Comparison of ENCODE assay signal across 23 mouse cellular contexts in genomic region chr6:31693047-31693446, GRCm38 (mm10).
DNase-seq lines count a peak whose midpoint lies in the region; ATAC-seq and TF ChIP-seq lines count a peak whose summit lies in the region.
"Had no signal": no experiment of that assay in that cellular context is flagged by ENCODE, and none has a peak within 500 bp of the region (broad histone marks: within the 10 kb centered on the region; RNA-seq: fewer than 3 reads in every experiment).

No protein-coding gene starts in this region.

- no peaks in the 10 kb centered on the region for H3K4me1 ChIP-seq in hindbrain, embryonic 14.5 days (replicated peaks; ENCODE audit: control insufficient read depth, insufficient read depth, low read length)
- H3K4me1 ChIP-seq: embryonic facial prominence, embryonic 10.5 days; liver, embryonic 15.5 days; neural tube, embryonic 13.5 days had no signal

- peak; percentile 62 for TF ChIP-seq CTCF in layer of hippocampus, adult 2 months (conservative IDR thresholded peaks at IDR 0.05)

- DNase-seq in CD4-positive, CD25-positive, alpha-beta regulatory T cell, adult 2 months (ENCODE audit: low read depth, low spot score) = peak; percentile 9
- DNase-seq in layer of hippocampus, adult 2 months (ENCODE audit: low spot score in 2 of 2) = no peak
- no peak for DNase-seq in layer of hippocampus, postnatal 36 days
- peak; percentile 50 for DNase-seq in 416B (ENCODE audit: low read depth)
- DNase-seq in cerebellum, postnatal 14 days = no peak
- DNase-seq in hindbrain, embryonic 14.5 days (ENCODE audit: low spot score) = no peak
- DNase-seq: adrenal gland, adult 2 months; cerebellum, adult 9-11 months; forebrain, postnatal 0 days; gastrocnemius, postnatal 10 days; kidney, adult 11 months; kidney, postnatal 4 days; thymus, adult 2 months had no signal

- H3K36me3 ChIP-seq in hindbrain, embryonic 14.5 days (replicated peaks; ENCODE audit: control insufficient read depth, insufficient read depth) = no peaks in the 10 kb centered on the region
- H3K36me3 ChIP-seq: embryonic facial prominence, embryonic 10.5 days; hindbrain, embryonic 10.5 days; limb, embryonic 10.5 days; liver, embryonic 15.5 days; neural tube, embryonic 13.5 days had no signal

- no peak overlapping the region for H3K9ac ChIP-seq in hindbrain, embryonic 14.5 days
- H3K9ac ChIP-seq: forebrain, postnatal 0 days; liver, embryonic 15.5 days; neural tube, embryonic 13.5 days had no signal

- no peaks in the 10 kb centered on the region for H3K27me3 ChIP-seq in hindbrain, embryonic 14.5 days (ENCODE audit: control insufficient read depth, insufficient read depth, low read length)
- H3K27me3 ChIP-seq: liver, embryonic 15.5 days; neural tube, embryonic 13.5 days had no signal

- H3K4me2 ChIP-seq in hindbrain, embryonic 14.5 days (replicated peaks) = no peak overlapping the region
- H3K4me2 ChIP-seq: heart, embryonic 11.5 days; liver, embryonic 15.5 days; neural tube, embryonic 13.5 days had no signal

- H3K27ac ChIP-seq in layer of hippocampus, adult 2 months = no peak overlapping the region
- no peak overlapping the region for H3K27ac ChIP-seq in hindbrain, embryonic 14.5 days
- H3K27ac ChIP-seq: embryonic facial prominence, embryonic 10.5 days; hindbrain, embryonic 10.5 days; limb, embryonic 10.5 days; liver, embryonic 15.5 days; macrophage; neural tube, embryonic 13.5 days had no signal

- H3K9me3 ChIP-seq in hindbrain, embryonic 14.5 days (ENCODE audit: control insufficient read depth, low read length) = no peaks in the 10 kb centered on the region
- H3K9me3 ChIP-seq: embryonic facial prominence, embryonic 10.5 days; hindbrain, embryonic 10.5 days; limb, embryonic 10.5 days; liver, embryonic 15.5 days; neural tube, embryonic 13.5 days had no signal

- no peak overlapping the region for H3K4me3 ChIP-seq in layer of hippocampus, adult 2 months
- H3K4me3 ChIP-seq in hindbrain, embryonic 14.5 days (replicated peaks; ENCODE audit: low read length) = no peak overlapping the region
- H3K4me3 ChIP-seq: embryonic facial prominence, embryonic 10.5 days; erythroblast, embryonic 14.5 days; hindbrain, embryonic 10.5 days; limb, embryonic 10.5 days; liver, embryonic 15.5 days; neural tube, embryonic 13.5 days had no signal

- no peak for ATAC-seq in CD4-positive, CD25-positive, alpha-beta regulatory T cell, adult 4 months
- ATAC-seq in common myeloid progenitor, adult 5-6 weeks (replicated peaks; ENCODE audit: low read depth, poor library complexity, severe bottlenecking) = peak; percentile 63; the same call in 1 of the 2 replicates
- ATAC-seq in hindbrain, embryonic 14.5 days (ENCODE audit: low FRiP score) = no peak
- ATAC-seq: forebrain, postnatal 0 days had no signal

- 82% methylated on average over 1 of the region's 1 CpGs for WGBS in hindbrain, embryonic 14.5 days

Comparison
In these comparisons a context has a peak if more than half of its experiments do, and no peak if none do; other contexts are left out.
1. DNase-seq: peak in CD4-positive, CD25-positive, alpha-beta regulatory T cell, adult 2 months (single experiment) and 416B (single experiment); none in layer of hippocampus, adult 2 months (0 of 2), layer of hippocampus, postnatal 36 days (0 of 2), cerebellum, postnatal 14 days (0 of 2) and hindbrain, embryonic 14.5 days (single experiment).